Mouse (Mus musculus): ENCODE measurements around the gene Lrrc7.

Lrrc7 gene

DNA sequence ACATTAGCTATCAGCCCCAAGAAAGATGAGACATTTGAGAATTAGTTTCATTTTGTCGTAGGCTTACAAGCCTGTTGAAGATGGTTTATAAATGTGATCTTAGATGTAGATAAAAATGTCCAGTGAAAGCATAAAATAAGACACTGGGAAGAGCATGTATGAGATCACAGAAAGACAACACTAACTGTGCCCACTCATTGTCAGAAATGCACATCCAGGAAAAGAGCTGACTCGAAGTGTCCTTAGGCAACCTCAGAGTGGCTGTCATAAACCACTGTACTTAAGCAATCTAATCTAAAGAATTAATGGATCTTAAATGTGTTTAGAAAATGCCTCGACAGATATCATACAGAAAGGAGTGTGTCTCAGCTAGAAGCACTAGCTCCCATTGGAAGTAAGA lies 196.2 kb downstream of the Lrrc7 start:
- DNase-seq (ENCODE audit: low read depth, low spot score) = peak; percentile 59

DNA sequence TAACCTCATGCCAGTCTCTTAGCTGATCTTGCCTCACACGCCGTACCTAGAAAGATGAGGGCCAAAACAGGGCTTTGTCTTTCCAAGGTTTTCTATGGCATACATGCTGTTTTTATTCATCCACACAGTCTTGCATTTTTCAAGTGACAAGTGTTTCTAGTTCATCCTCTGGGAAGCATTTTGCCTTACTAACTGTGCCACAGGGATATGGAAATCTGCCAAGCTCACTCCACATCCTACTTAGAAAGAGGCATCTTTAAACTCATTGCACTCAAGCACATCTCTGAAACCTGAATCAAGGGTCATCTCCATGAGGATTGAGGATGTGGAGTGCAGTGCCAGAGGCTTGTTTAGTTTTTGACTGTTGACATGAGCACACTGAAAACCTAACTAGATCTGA lies 199.9 kb downstream of the Lrrc7 start:
- DNase-seq (ENCODE audit: low read depth, low spot score) = peak; percentile 73

DNA sequence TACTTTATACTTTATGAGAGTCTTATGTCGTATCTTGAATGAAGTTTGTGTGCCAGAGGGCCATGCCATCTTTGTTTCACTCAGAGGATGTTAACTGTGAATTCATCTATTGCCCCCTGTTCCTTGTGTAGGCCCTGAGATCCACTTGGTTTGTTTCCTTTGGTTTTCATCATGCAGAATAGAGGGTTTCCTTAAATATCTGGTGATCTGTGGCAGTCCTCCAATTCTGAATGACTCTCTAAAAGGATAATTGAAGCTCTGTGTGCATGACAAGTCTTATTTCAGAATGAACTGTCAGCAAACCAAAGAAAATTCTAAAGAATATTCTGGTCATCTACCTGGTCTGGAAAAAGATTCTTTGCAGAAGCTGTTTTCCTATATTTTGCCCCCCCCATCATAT lies 205.3 kb downstream of the Lrrc7 start:
- DNase-seq (ENCODE audit: low read depth, low spot score) = peak; percentile 59

DNA sequence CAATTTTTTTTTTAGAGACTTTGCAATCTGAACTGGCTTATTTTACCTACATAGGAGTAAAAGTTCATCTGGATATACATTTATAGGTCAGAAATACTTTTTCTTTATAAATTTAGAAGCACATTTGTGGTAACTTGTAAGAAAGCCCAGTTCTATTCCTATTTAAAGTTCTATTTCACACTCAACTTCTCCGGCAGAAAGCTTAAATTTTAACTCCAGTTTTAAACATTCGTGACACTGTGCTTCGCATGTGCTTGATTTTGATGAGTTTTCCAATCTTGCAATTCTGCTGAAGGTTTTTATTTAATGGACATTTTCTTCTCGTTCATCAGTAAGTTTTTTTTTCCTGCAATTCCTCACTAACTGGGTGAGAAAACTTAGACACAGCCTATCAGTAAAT lies 205.8 kb downstream of the Lrrc7 start:
- DNase-seq (ENCODE audit: low read depth, low spot score) = peak; percentile 54

DNA sequence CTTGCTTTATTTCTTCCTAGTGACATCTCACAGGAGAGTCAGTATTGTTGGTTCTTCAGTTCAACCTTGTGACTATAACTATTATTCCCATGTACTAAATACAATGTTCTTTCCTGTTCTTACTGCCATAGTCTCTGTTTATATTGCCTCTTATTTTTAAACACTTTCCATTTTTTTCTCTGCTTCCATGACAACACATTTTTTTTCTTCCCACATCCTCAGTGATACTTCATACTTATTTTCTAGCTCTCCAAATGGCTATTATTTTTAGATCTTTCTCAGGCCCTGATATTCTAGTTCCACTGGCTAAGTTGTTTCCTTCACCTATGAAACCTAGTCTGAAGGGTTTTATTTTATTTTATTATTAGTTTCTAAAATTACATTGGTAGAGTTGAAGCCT lies 221.2 kb downstream of the Lrrc7 start:
- DNase-seq (ENCODE audit: low read depth, low spot score) = peak; percentile 42

DNA sequence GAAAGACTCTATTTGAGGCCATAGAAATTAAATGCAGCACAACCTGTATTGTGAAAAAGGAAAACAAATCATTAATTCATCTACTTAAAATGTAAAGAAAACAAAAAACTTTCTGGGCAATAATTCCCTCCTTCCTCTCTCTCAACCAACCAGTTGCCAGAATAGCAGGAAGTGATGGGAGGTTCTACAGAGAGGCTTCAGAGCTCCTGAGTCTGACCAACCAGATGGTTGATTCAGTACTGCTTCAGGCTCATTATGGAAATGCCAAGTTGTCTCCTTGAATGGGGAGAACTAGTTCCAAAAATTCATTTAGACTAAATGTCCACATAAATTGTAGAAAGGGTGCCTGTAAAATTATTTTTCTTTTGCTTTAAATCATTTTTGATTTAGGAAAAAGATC lies 231.9 kb downstream of the Lrrc7 start:
- peak; percentile 28 for DNase-seq (ENCODE audit: low read depth, low spot score)

DNA sequence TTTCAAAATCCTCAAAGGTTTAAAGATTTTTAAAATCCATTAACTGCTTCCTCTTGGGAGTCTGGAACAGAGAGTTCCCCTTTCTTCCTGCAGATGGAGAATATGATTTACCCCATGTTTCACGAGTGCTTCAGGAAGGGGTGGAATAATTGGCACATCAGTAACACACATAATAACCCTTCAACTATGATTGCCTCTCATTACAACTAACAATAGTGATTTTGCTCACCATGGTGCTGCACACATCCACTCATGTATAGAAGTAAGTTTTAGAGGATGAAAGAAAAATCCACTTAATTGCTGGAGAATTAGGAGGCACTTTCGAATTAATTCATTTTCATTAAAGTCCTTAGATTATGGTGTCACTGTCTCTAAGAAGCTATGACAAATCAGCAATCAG lies 251.6 kb downstream of the Lrrc7 start:
- peak; percentile 40 for DNase-seq (ENCODE audit: low read depth, low spot score)

DNA sequence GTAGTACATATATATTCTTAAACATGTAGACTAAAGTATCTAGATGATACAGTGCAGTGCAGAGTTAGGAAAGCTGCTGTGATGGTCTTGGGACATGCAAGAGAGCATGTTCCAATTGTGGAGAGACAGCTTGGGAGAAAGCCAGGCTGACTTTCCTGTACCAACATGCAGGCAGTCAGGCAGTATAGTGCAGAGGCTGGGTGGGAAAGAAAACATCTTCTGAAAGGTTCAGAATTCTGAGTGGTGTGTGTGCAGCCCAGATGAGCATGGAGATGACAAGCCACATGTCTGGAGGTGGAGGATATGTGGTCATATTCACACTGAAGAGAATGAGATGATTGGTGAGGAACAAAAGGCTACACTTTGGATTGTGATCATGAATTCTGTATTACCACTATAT lies 254.6 kb downstream of the Lrrc7 start:
- no peak for DNase-seq (ENCODE audit: low read depth, low spot score)

DNA sequence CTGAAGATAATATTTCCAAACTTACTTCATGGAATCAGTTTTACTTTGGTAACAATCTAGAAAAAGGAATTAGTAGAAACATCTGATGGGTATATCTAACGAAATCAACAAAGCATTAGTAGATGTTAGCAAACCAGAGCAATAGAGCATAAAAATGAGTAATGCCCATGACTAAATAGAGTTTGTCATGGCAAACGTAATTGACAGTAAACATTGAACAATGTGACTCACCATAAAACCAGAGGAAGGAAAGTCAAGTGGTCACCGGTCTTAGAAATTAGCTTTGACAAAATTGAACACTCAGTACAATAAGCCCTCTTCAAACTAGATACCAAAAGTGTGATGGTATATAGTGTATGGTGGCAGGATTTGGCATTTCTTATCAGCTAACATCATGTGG lies 263.3 kb downstream of the Lrrc7 start:
- no peak for DNase-seq (ENCODE audit: low read depth, low spot score)

DNA sequence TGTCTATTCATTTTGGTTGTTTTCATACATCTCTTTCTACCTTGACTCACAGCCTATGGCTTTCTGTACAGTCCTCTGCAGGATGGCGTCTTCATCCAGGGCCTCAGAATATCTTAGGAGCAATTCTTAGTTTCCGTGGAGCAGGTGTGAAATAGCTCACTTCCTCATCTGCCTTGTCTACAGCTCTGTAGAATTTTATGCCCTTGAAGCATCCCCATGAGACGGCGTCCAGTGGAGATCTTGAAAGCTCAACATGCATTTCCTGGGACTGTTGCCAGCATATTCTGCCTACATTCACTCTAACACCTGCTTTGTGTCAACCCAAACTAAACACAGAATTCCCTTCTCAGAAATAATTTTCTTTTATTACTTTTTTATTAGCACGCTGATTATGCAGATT lies 267.0 kb downstream of the Lrrc7 start:
- DNase-seq (ENCODE audit: low read depth, low spot score) = peak; percentile 82

DNA sequence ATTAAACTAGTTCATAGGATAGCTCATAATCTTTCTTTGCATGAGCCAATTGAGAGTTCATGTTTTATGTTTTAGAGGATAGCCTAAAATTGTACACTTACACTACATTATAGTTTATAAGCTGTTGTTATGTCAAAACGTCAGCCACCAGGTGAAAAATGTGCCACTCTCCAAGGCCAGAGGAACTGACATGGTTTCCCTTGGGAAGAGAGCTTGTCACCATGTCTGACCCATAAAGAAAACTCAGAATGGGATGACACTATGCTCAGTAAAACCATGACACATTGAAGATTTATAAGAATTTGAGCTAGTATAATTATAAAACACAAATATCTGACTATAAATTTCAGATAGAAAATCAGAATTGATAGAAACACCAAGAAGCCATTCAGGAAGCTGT lies 277.6 kb downstream of the Lrrc7 start:
- no peak for DNase-seq (ENCODE audit: low read depth, low spot score)

DNA sequence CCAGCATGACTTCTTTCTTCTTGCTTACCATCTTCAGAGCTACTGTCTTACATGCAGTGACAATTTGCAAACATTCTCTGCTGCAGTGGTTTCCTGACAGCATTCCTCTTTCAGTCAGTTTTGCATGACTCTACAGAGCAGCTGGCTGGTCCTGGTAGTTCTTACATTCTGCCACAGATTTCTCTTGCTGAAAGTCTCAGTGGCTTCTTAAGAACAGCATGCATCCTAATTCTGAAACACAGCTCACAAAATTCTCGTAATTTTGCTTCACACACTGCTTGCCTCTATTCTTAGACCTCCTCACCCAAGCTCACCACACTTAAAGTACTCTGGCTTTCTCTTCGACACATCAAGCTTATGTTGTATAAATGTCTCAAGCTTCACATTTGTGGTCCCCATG lies 283.4 kb downstream of the Lrrc7 start:
- DNase-seq (ENCODE audit: low read depth, low spot score) = peak; percentile 85

DNA sequence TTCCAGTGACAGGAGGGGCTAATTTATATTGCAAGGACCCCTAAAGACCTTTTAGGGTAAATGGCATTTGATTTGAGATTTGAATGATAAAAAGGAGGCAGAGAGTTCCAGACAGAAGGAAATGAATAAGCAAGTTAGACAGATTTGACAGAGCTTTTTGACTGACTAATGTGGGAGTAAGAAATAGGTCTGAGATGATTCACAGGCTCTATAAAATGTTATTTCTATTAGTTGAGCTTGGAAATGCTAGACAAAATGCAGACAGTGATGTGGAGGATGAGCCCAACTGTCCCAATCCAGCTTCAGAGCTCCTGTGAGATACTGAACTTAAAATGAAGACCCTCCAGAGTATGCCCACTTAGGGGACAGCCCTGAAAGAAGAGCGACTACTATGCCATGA lies 289.3 kb downstream of the Lrrc7 start:
- DNase-seq (ENCODE audit: low read depth, low spot score) = peak; percentile 55

DNA sequence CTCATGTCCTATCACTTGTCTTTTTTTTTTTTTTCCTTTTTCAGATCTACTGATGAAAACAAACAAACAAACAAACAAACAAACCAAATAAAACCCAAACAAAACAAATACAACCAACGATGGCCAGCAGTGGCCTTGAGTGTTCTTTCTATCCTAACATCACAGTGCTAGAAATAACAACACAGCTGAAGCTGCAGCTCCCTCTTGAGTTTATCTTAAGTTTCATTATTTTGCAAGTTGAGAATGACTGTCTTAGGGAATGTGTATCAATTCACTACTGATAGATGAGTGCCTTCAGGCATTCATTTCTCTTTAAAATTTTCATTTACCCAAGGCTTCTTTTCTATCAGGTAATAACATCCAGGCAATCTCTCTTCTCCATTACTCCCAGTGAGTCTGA lies 291.1 kb downstream of the Lrrc7 start:
- DNase-seq (ENCODE audit: low read depth, low spot score) = no peak

DNA sequence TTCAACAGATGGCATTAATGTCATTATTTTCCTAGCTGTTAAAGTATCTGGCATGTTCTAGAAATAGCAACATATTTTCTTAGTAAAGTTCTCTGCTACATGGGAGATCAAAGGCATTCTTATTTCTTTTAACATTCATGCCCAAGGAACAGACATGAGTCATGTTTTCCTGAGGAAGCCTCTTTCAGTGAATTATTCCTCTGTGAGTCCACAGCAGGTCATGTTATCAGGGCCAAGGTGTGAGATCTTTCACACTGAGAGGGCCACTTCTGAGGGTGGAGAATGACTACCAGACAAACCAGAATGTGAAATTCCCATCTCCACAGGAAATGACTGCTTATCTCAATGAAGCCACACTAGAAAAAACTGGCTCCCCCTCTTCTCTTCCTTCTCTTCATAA lies 309.4 kb downstream of the Lrrc7 start:
- no peak for DNase-seq (ENCODE audit: low read depth, low spot score)

DNA sequence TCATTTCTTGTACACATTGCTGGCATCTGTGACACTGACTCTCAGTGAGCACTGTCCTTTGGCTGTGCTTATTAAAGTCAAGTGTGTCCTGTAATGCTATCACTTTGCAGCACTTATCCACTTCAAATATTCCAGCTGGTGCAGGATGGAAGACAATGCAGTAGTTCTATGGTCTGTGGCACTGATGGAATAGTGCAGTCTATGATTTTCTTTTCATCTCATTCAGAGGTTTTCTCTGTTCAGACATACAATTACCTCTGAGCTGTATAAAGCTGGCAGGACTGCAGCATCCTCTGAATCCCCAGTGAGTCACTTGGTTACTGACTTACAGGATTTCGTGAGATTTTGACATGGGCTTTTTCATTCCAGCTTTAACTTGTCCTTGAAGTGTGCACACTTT lies 314.3 kb downstream of the Lrrc7 start:
- DNase-seq (ENCODE audit: low read depth, low spot score) = peak; percentile 71

DNA sequence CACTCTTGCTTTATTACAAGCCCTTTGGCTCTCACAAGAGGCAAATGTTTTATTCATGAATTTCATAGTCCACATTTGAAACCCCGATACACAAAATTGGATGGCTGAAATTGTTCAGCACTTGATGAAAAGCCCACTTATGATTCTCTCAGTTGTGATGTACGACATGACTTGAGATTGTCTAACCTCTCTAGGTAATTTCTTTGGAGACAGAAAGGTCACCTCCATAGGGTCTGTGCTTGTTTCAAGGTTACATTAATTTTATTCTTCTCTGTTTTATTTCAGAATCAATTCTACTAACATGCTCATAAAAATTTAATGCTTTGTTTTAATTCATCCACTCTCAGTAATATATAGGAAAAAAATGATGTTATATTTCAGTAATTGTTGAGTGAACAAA lies 351.4 kb downstream of the Lrrc7 start:
- DNase-seq (ENCODE audit: low read depth, low spot score) = no peak

DNA sequence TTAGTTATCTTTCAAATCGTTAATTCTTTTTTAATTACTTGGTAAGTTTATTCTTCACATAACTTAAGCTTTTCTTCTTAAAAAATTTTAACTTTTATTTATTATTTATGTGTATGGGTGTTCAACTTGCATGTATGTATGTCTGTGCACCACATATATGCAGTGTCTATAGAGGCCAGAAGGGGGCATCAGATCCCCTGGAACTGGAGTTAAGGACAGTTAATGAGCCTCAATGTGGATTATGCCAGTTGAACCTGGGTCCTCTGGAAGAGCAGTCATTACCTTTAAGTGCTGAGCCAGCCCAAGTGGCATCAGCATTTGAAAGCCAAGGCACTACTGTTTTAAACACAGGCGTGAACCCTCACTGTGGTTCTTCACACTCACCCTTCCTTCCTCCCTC lies 352.0 kb downstream of the Lrrc7 start:
- peak; percentile 54 for DNase-seq (ENCODE audit: low read depth, low spot score)

DNA sequence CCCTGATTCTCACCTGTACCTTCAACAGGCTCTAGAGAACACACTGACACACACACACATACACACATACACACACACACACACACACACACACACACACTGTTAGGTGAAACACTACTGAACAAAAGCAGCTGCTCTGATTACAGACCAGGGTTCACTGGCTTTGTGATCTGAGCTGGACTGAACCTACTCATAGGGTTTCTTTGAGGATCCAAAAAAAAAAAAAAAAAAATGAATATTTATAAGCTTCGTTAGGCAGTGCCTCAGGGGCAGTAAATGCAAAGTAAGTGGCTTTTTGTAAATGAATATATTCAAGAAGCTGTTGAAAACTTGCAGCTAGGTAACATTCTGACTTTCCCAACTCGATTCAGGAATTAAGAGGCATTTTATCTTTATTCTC lies 354.2 kb downstream of the Lrrc7 start:
- no peak for DNase-seq (ENCODE audit: low read depth, low spot score)

DNA sequence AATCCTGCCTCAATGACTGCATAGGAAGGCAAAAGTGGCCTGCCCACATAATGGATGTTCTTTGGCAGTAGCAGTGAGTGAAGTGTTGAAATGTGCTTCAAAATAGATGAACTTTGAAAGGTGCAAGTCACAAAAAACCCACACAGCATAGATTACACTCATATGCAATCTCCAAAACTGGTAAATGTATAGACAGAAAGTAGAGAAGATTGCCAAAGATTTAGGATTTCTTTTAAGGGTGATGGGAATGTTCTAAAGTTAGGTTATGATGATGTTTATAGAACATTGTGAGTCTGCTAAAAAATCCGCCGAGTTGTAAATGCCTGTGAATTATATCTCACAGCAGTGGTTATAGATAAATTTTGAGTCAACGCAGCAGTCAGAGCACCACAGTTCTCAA lies 359.2 kb downstream of the Lrrc7 start:
- peak; percentile 64 for DNase-seq (ENCODE audit: low read depth, low spot score)

DNA sequence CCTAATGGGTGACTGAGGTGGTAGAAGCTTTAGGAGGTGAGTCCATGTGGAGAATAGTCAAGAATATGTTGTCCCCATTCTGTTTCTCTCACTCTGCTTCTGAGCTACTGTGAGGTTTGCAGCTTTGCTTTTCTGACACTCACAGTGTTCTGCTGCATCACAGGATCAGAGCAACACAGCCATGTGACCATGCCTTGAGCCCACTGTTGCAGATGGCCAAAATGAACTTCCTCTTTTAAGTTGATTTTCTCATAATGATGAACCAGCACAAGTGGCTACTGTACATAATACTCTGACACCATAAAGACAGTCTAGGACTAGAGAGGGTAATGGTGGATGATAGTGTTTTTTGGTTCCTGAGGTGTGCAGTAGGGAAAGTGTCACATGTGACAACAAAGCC lies 366.6 kb downstream of the Lrrc7 start:
- DNase-seq (ENCODE audit: low read depth, low spot score) = no peak

DNA sequence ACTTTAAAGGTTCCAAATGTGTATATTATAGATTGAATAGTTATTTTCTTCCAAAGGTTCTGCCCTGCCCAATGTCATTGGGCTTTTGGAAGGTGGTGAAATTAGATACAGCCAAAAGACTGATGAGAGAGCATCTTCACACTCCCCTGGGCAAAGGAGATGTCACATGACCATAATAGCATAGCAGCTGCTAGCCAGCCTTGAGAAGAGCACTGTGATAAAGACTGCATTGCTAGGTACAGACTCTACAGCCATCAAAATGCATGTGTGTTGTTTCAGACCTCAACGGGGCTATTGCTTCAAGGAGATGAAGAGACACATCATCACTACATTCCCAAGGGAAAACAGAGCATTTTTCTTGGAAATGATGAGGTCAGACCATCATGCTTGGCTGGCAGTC lies 368.8 kb downstream of the Lrrc7 start:
- DNase-seq (ENCODE audit: low read depth, low spot score) = no peak

DNA sequence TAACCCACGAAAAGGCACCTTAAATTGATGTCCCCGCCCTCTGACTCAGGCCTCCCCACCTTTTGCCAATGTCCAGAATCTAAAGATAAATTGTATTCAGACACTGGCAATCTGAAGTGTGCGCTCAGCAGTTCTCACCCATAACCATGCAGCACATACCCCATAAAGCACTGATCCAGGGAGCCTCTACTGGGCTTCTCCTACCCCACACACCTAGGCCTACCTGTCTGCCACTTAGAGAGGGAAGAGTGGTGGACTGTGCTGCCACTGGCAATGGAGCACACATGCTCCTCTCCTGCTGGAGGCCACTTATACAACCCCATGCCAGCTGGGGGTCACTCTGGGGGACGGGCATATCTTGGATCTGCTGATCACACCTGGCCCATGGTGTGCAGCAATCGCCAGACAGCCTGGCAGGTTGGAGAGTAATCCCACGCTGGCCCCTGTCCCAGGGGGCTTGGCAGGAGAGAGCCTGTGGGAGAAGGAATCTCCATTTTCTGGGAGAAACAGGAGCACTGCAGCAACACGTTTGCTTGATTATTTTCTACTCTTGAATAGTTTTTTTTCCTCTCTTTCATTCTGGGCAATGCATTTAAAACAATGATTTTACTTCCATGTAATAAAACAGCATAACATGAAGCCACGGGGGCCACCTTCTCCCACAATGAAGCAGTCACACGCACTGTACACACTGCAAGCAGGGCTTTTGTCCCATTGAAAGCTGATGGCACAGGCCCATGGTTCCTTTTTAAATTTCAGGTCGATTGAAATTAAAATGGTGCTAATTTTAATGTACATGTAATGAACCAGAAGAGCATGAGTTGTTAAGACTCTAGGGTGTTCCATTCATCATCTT lies 386.9 kb downstream of the Lrrc7 start:
- no peak for DNase-seq (ENCODE audit: low read depth, low spot score)

DNA sequence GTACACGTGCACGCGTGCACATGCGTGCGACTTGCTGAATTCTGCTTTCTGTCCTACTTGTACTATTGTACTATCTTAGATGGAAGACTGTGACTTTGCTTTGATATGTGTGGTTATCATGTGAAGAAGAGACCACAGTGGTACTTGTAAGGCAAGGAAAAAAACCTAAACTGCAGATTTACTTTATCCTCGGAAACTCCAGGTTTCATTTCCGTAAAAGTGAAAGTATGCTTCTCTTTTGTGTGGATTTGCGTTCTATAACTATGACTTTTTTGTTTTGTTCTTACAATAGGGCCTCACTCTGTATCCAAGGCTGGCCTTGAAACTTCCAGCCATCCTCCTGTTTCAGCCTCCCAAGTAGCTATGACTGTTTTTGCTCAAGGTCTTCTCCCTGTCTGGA lies 392.8 kb downstream of the Lrrc7 start:
- no peak for DNase-seq (ENCODE audit: low read depth, low spot score)
